Mouse (Mus musculus) neutrophil, adult 59 days (primary cell): ENCODE measurements around the gene Ubl5. TPM values are rescaled to one million over a fixed set of nuclear protein-coding genes. Genes with fewer than 3 reads are reported as not detected.

Experiments
- total RNA-seq, 2 experiments: library from RNA; stranded (reverse); gene quantifications; 1 replicate in 1 of 2; 2 replicates in 1 of 2; pipeline ENCODE4 v1.2.4; 2023

Gene Ubl5
- 100 to 1,000 TPM; 326 to 350 TPM for total RNA-seq

DNA sequence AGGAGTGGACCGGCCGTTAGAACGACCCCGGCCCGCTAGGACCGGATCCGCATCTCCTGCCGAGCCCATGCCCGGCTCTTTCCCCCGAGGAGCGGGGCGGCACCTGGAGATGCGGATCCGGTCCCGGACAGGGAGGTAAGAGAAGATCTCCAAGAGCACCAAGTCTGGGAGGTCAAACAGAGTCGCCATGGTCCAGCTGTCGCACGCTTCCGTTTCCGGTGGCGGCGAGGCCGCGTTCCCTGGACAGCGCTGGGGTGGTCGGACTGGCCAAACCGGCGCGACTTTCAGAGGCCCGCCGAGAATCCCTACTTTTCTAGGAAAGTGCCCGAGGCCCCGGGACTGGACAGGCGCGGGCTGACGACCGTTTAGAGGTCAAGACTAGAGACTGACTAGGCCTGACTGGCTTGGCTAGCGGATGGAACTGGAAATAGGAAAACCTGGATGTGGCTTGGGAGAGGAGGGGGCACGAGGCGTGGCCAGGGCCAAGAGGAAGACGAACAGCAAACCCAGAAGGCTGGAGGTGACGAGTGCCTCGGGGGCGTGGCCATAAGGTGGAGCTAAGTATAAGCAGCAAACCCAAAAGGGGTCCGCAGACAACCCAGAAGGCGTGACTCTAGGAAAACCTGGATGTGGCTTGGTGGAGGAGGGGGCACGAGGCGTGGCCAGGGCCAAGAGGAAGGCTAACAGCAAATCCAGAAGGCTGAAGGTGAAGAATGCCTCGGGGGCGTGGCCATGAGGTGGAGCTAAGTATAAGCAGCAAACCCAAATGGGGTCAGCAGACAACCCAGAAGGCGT lies at the start of gene Ubl5:
Ubl5 (plus strand) TSS at position 778 of the 795 bp plus-strand sequence.

DNA sequence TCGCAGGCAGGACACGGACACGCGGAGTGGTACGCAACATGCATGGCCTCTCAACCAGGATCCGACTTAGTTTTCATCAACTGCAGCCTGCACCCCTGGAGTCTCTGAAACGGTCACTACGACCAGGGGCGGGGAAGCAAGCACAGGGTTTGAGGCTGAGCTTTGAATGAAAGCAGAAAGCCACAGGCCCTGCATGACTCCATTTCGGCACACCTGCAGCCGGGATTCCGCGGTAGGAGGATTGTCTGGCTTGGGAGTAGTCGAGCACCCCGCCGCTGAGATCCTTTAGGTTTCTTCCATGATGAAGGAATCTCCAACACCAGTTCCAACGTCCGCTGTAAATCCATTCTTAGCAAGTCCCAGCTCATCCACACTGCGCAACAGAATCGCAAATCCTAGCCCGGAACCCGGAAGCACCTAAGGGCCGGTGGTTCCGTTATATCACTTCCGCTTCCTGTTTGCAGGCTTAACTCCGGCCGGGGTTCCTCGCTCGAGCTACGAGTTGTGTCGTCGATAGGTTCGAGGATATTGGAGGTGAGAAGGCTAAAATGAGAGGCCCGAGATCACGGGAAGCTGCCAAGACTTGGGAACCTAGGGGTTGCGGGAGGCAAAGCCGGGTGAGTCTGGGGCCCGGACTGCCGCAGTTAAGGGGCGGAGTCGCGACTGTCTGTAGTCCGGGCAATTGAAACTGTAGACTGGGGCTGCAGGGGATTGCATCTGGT lies 1.8 kb downstream of the Ubl5 start, which contains the start of gene Fbxl12:
Fbxl12 (minus strand) TSS at position 408 of the 722 bp plus-strand sequence.

GRCm38 (mm10) chr9:20651602-20652259 lies 9.1 kb downstream of the Ubl5 start, which contains the start of gene Pin1:
TSS of gene Pin1 (plus strand) at chr9:20652095.

Other genes starting within 250 kb of the Ubl5 start
- gene Zfp26, start 182.7 kb upstream of the Ubl5 start, total RNA-seq, result 10 to 100 TPM; 20.3 to 22.4 TPM
- gene Zfp426, start 150.1 kb upstream of the Ubl5 start, total RNA-seq, result 10 to 100 TPM; 15.1 to 18.7 TPM
- gene Zfp266, start 121.5 kb upstream of the Ubl5 start, total RNA-seq, result 10 to 100 TPM; 13.3 to 15.9 TPM
- 1 to 10 TPM; 2.9 to 3.0 TPM for gene Zfp846, start 61.6 kb upstream of the Ubl5 start, total RNA-seq
- 10 to 100 TPM; 25.3 to 33.1 TPM for gene Fbxl12, start 1.9 kb downstream of the Ubl5 start, total RNA-seq
- 1 to 10 TPM; 8.1 to 9.1 TPM for gene Pin1, start 9.2 kb downstream of the Ubl5 start, total RNA-seq
- gene Olfm2, start 103.5 kb downstream of the Ubl5 start, total RNA-seq, result not detected
- gene Col5a3, start 172.2 kb downstream of the Ubl5 start, total RNA-seq, result 1 to 10 TPM in 1 of 2 experiments, under 1 TPM in 1; 0.60 to 1.1 TPM
- gene Rdh8, start 175.6 kb downstream of the Ubl5 start, total RNA-seq, result not detected
- 1 to 10 TPM; 5.6 to 6.5 TPM for gene A230050P20Rik, start 225.8 kb downstream of the Ubl5 start, total RNA-seq
- 1 to 10 TPM in 1 of 2 experiments, under 1 TPM in 1; 0.22 to 1.0 TPM for gene Angptl6, start 236.8 kb downstream of the Ubl5 start, total RNA-seq
- 10 to 100 TPM; 25.9 to 32.1 TPM for gene Ppan, start 245.3 kb downstream of the Ubl5 start, total RNA-seq